10 mouse cellular contexts compared by ENCODE assay signal in the genomic region with DNA sequence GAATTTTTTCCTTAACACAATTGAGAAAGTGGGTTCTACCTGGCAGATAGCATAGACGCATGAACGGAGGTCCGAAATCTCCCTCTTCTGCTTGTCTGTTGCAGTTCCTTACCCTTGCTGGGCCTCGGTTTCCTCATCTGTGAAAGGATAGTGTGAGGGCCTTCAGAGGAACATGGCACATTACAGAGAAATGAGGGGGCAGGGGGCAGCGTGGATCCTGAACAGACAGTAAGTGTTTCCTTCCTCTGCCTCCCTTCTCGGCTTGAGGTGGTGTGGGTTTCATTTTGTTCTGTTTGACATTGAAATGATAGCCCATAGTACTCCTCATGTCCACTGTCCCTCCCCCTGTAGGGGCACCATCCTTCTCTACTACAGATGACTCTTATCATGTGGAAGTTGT.
"Had no signal": no experiment of that assay in that cellular context is flagged by ENCODE, and none has a peak within 500 bp of the region (broad histone marks: within the 10 kb centered on the region; RNA-seq: fewer than 3 reads in every experiment).

No protein-coding gene starts in this region.

- H3K27ac ChIP-seq: limb, embryonic 12.5 days; midbrain, embryonic 13.5 days had no signal

- ATAC-seq: midbrain, embryonic 13.5 days had no signal

- H3K27me3 ChIP-seq: neural tube, embryonic 15.5 days had no signal

- H3K9me3 ChIP-seq: limb, embryonic 12.5 days; midbrain, embryonic 13.5 days; neural tube, embryonic 15.5 days had no signal

- H3K9ac ChIP-seq: lung, embryonic 14.5 days; midbrain, embryonic 13.5 days; neural tube, embryonic 15.5 days had no signal

- DNase-seq: kidney, adult 11 months; lung, embryonic 14.5 days; lung, postnatal 10 days; lung, postnatal 4 days; right cerebral cortex, adult 18-20 months; right cerebral cortex, postnatal 25 days; thymus, postnatal 4 days had no signal

- H3K36me3 ChIP-seq: limb, embryonic 12.5 days; midbrain, embryonic 13.5 days; neural tube, embryonic 15.5 days had no signal
